Mouse (Mus musculus) cortical plate, adult 2 months (tissue): ENCODE measurements around the gene Prkcz.

Source experiments
- CTCF ChIP-seq: fragments of 200-500 bp; IDR thresholded peaks from 2 replicates; pipeline ENCODE4 v1.5.1; 2011; ENCODE audit warnings: mild to moderate bottlenecking, control low read depth, low read length; ENCODE audit not compliant: insufficient read depth; ENCODE audit errors: extremely low read depth
- POLR2A ChIP-seq: fragments of 200-500 bp; IDR thresholded peaks from 2 replicates; pipeline ENCODE4 v1.6.1; 2011; ENCODE audit warnings: mild to moderate bottlenecking, low read length, control low read depth; ENCODE audit not compliant: insufficient read depth; ENCODE audit errors: extremely low read depth

- TF ChIP-seq CTCF: no peak
- no peak for TF ChIP-seq POLR2A
Observed at GRCm38 (mm10) chr4:155383326-155383725, 22.2 kb upstream of the Prkcz start.
